ENCODE assay signal across 13 mouse cellular contexts in the genomic region with DNA sequence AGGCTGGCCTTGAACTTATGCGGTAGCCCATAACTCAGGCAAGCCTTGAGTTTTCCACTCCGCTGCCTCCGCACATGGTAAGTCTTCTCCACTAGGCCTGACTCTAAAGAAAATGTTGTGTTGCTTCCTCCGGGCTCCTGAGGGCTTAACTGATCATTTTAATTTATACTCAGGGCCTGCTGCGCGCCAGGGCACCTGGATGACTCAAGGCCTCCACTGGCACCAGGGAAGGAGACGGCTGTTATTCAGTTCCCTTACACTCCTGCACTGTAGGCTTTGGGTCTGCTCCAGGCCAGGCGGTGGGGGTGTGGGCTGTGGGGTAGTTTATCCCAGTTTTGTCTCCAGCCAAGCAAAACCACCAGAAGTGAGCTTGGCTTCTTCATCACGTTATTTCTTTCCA. TPM values are rescaled to one million over a fixed set of nuclear protein-coding genes. Genes with fewer than 3 reads are reported as not detected.
DNase-seq lines count a peak whose midpoint lies in the region; ATAC-seq and TF ChIP-seq lines count a peak whose summit lies in the region.
"Had no signal": no experiment of that assay in that cellular context is flagged by ENCODE, and none has a peak within 500 bp of the region (broad histone marks: within the 10 kb centered on the region; RNA-seq: fewer than 3 reads in every experiment).

No protein-coding gene starts in this region.

- H3K4me2 ChIP-seq in limb, embryonic 15.5 days = no peak overlapping the region
- no peak overlapping the region for H3K4me2 ChIP-seq in lung, postnatal 0 days (replicated peaks; ENCODE audit: low read depth, low read length)
- no peak overlapping the region for H3K4me2 ChIP-seq in liver, embryonic 11.5 days
- H3K4me2 ChIP-seq: heart, embryonic 15.5 days had no signal

- H3K36me3 ChIP-seq in kidney, adult 2 months (ENCODE audit: control insufficient read depth, insufficient read depth, low read length) = no peaks in the 10 kb centered on the region
- H3K36me3 ChIP-seq in limb, embryonic 15.5 days = no peaks in the 10 kb centered on the region
- H3K36me3 ChIP-seq in lung, postnatal 0 days (ENCODE audit: insufficient read depth, low read length) = no peaks in the 10 kb centered on the region
- no peaks in the 10 kb centered on the region for H3K36me3 ChIP-seq in liver, embryonic 11.5 days (ENCODE audit: control insufficient read depth, insufficient read depth, low read length)
- H3K36me3 ChIP-seq: heart, embryonic 15.5 days had no signal

- no peaks in the 10 kb centered on the region for H3K27me3 ChIP-seq in kidney, adult 2 months (replicated peaks; ENCODE audit: control insufficient read depth, insufficient read depth, low read length)
- no peaks in the 10 kb centered on the region for H3K27me3 ChIP-seq in limb, embryonic 15.5 days
- no peaks in the 10 kb centered on the region for H3K27me3 ChIP-seq in lung, postnatal 0 days (replicated peaks; ENCODE audit: insufficient read depth, low read length)
- H3K27me3 ChIP-seq in liver, embryonic 11.5 days (replicated peaks; ENCODE audit: control insufficient read depth, insufficient read depth, low read length) = no peaks in the 10 kb centered on the region
- H3K27me3 ChIP-seq: heart, embryonic 15.5 days had no signal

- no peak for TF ChIP-seq EP300 in lung, postnatal 0 days (IDR thresholded peaks at IDR 0.05)

- no peaks in the 10 kb centered on the region for H3K9me3 ChIP-seq in limb, embryonic 15.5 days
- no peaks in the 10 kb centered on the region for H3K9me3 ChIP-seq in lung, postnatal 0 days (ENCODE audit: low read length)
- H3K9me3 ChIP-seq in liver, embryonic 11.5 days (ENCODE audit: control insufficient read depth, low read length) = no peaks in the 10 kb centered on the region
- H3K9me3 ChIP-seq: heart, embryonic 15.5 days had no signal

- H3K4me1 ChIP-seq in kidney, adult 2 months (ENCODE audit: control insufficient read depth, insufficient read depth, low read length) = no peaks in the 10 kb centered on the region
- H3K4me1 ChIP-seq in limb, embryonic 15.5 days = peaks cover 13% of the 10 kb centered on the region; the same call in 1 of the 2 replicates
- no peaks in the 10 kb centered on the region for H3K4me1 ChIP-seq in lung, postnatal 0 days (ENCODE audit: insufficient read depth, low read depth, low read length)
- H3K4me1 ChIP-seq in liver, embryonic 11.5 days (replicated peaks; ENCODE audit: control insufficient read depth, insufficient read depth, low read length) = no peaks in the 10 kb centered on the region
- H3K4me1 ChIP-seq: heart, embryonic 15.5 days had no signal

- no peak overlapping the region; the same call in 1 of the 2 replicates for H3K27ac ChIP-seq in kidney, adult 2 months (ENCODE audit: insufficient read depth, low read depth, low read length)
- H3K27ac ChIP-seq in limb, embryonic 15.5 days = peak overlapping the region; percentile 65
- H3K27ac ChIP-seq in lung, postnatal 0 days (ENCODE audit: low read length) = no peak overlapping the region
- no peak overlapping the region for H3K27ac ChIP-seq in liver, embryonic 11.5 days (ENCODE audit: low read depth, low read length)
- H3K27ac ChIP-seq: gastrocnemius, adult 2 months; heart, embryonic 15.5 days had no signal

- DNase-seq in kidney, adult 18-20 months = peak; percentile 37
- DNase-seq in kidney, adult 9 months = no peak
- DNase-seq in adrenal gland, adult 8-10 months = peak; percentile 26
- DNase-seq in kidney, adult 2 months = peak; percentile 56
- DNase-seq in lung, postnatal 0 days (ENCODE audit: low spot score) = no peak
- DNase-seq in liver, embryonic 11.5 days (ENCODE audit: low spot score) = no peak
- DNase-seq: cerebellum, adult 8-10 months; gastrocnemius, adult 2 months; thymus, postnatal 36 days had no signal

- WGBS in kidney, adult 2 months = 53% methylated on average over 9 of the region's 9 CpGs
- 44% methylated on average over 9 of the region's 9 CpGs for WGBS in limb, embryonic 15.5 days
- 81% methylated on average over 9 of the region's 9 CpGs for WGBS in lung, postnatal 0 days
- 86% methylated on average over 9 of the region's 9 CpGs for WGBS in liver, embryonic 11.5 days

- no peak overlapping the region for H3K9ac ChIP-seq in limb, embryonic 15.5 days
- H3K9ac ChIP-seq in lung, postnatal 0 days (replicated peaks; ENCODE audit: low read depth) = no peak overlapping the region
- no peak overlapping the region for H3K9ac ChIP-seq in liver, embryonic 11.5 days (ENCODE audit: low read depth, low read length)
- H3K9ac ChIP-seq: heart, embryonic 15.5 days had no signal

- no peak for TF ChIP-seq CTCF in kidney, adult 2 months (conservative IDR thresholded peaks at IDR 0.05; ENCODE audit: insufficient read depth, insufficient read length, low read depth, low read length)
- no peak for TF ChIP-seq CTCF in lung, postnatal 0 days (IDR thresholded peaks at IDR 0.05)

- no peak overlapping the region for H3K4me3 ChIP-seq in kidney, adult 2 months (ENCODE audit: insufficient read depth, low read depth, low read length)
- H3K4me3 ChIP-seq in limb, embryonic 15.5 days = no peak overlapping the region
- H3K4me3 ChIP-seq in lung, postnatal 0 days (ENCODE audit: low read depth, low read length) = no peak overlapping the region
- H3K4me3 ChIP-seq in liver, embryonic 11.5 days (ENCODE audit: low read depth, low read length) = no peak overlapping the region
- H3K4me3 ChIP-seq: gastrocnemius, adult 2 months; heart, embryonic 15.5 days had no signal

- ATAC-seq in limb, embryonic 15.5 days (ENCODE audit: insufficient number of reproducible peaks, low FRiP score, low TSS enrichment, low read depth) = peak; percentile 87
- ATAC-seq in lung, postnatal 0 days = no peak
- no peak for ATAC-seq in liver, embryonic 11.5 days (replicated peaks; ENCODE audit: low FRiP score)
- ATAC-seq: forebrain, embryonic 14.5 days; hindbrain, embryonic 16.5 days had no signal

- TF ChIP-seq POLR2A in kidney, adult 2 months (IDR thresholded peaks at IDR 0.05; ENCODE audit: low read depth, low read length) = no peak

RNA-seq across cellular contexts. Expression of a gene that starts 15.4 kb away (rescaled TPM):
- 10 to 100 TPM; 45.7 to 63.8 (median 50.0) TPM for total RNA-seq in adrenal gland, adult 8-10 months (2022)
- polyA plus RNA-seq in kidney, adult 2 months (2012; rRNA removed) = 30.5 and 41.0 TPM in 2 replicates
- 74.2 and 83.3 TPM in 2 replicates for polyA plus RNA-seq in limb, embryonic 15.5 days (2015; fragmentation: Nextera tagmentation; extraction: Ambion mirVana)
- polyA plus RNA-seq in lung, postnatal 0 days (2015; fragmentation: Nextera tagmentation; extraction: Ambion mirVana) = 90.6 and 95.9 TPM in 2 replicates
- 60.4 and 66.0 TPM in 2 replicates for polyA plus RNA-seq in liver, embryonic 11.5 days (2014; fragmentation: Nextera tagmentation; extraction: Ambion mirVana)

RNA-seq across cellular contexts. Expression of a gene that starts 22.5 kb away (rescaled TPM):
- total RNA-seq in adrenal gland, adult 8-10 months (2022) = 1 to 10 TPM; 1.6 to 5.4 (median 2.8) TPM
- polyA plus RNA-seq in kidney, adult 2 months (2012; rRNA removed) = 10.7 and 13.7 TPM in 2 replicates
- polyA plus RNA-seq in limb, embryonic 15.5 days (2015; fragmentation: Nextera tagmentation; extraction: Ambion mirVana) = 4.2 and 4.9 TPM in 2 replicates
- polyA plus RNA-seq in lung, postnatal 0 days (2015; fragmentation: Nextera tagmentation; extraction: Ambion mirVana) = 2.5 and 3.1 TPM in 2 replicates
- 1.3 and 1.5 TPM in 2 replicates for polyA plus RNA-seq in liver, embryonic 11.5 days (2014; fragmentation: Nextera tagmentation; extraction: Ambion mirVana)

RNA-seq across cellular contexts. Expression of a gene that starts 22.6 kb away (rescaled TPM):
- 10 to 100 TPM in 1 of 4 experiments, 1 to 10 TPM in 3; 8.2 to 10.6 (median 8.5) TPM for total RNA-seq in adrenal gland, adult 8-10 months (2022)
- polyA plus RNA-seq in kidney, adult 2 months (2012; rRNA removed) = 11.8 and 13.6 TPM in 2 replicates
- polyA plus RNA-seq in limb, embryonic 15.5 days (2015; fragmentation: Nextera tagmentation; extraction: Ambion mirVana) = 35.7 and 44.4 TPM in 2 replicates
- 43.9 and 44.7 TPM in 2 replicates for polyA plus RNA-seq in lung, postnatal 0 days (2015; fragmentation: Nextera tagmentation; extraction: Ambion mirVana)
- 7.2 and 7.9 TPM in 2 replicates for polyA plus RNA-seq in liver, embryonic 11.5 days (2014; fragmentation: Nextera tagmentation; extraction: Ambion mirVana)

RNA-seq across cellular contexts. Expression of a gene that starts 37.6 kb away (rescaled TPM):
- 10 to 100 TPM; 42.4 to 60.2 (median 51.6) TPM for total RNA-seq in adrenal gland, adult 8-10 months (2022)
- polyA plus RNA-seq in kidney, adult 2 months (2012; rRNA removed) = 46.6 and 52.9 TPM in 2 replicates
- 53.2 and 59.8 TPM in 2 replicates for polyA plus RNA-seq in limb, embryonic 15.5 days (2015; fragmentation: Nextera tagmentation; extraction: Ambion mirVana)
- polyA plus RNA-seq in lung, postnatal 0 days (2015; fragmentation: Nextera tagmentation; extraction: Ambion mirVana) = 43.2 and 46.4 TPM in 2 replicates
- 47.8 and 52.2 TPM in 2 replicates for polyA plus RNA-seq in liver, embryonic 11.5 days (2014; fragmentation: Nextera tagmentation; extraction: Ambion mirVana)

RNA-seq across cellular contexts. Expression of a gene that starts 53.8 kb away (rescaled TPM):
- 10 to 100 TPM; 52.2 to 75.1 (median 56.2) TPM for total RNA-seq in adrenal gland, adult 8-10 months (2022)
- 44.6 and 49.8 TPM in 2 replicates for polyA plus RNA-seq in kidney, adult 2 months (2012; rRNA removed)
- 147 and 149 TPM in 2 replicates for polyA plus RNA-seq in limb, embryonic 15.5 days (2015; fragmentation: Nextera tagmentation; extraction: Ambion mirVana)
- 60.1 and 67.2 TPM in 2 replicates for polyA plus RNA-seq in lung, postnatal 0 days (2015; fragmentation: Nextera tagmentation; extraction: Ambion mirVana)
- 347 and 349 TPM in 2 replicates for polyA plus RNA-seq in liver, embryonic 11.5 days (2014; fragmentation: Nextera tagmentation; extraction: Ambion mirVana)

Comparison
In these comparisons a context has a peak if more than half of its experiments do, and no peak if none do; other contexts are left out.
1. DNase-seq: peak in kidney, adult 18-20 months (single experiment), adrenal gland, adult 8-10 months (single experiment) and kidney, adult 2 months (single experiment); none in kidney, adult 9 months (single experiment), lung, postnatal 0 days (single experiment) and liver, embryonic 11.5 days (single experiment).